Mouse (Mus musculus): Measurements from ENCODE around the gene Mrpl38.
"Not testable (repeated sequence)": the region's sequence is repeated elsewhere in the genome, so short reads cannot be mapped to it uniquely, and the experiment has no call there.

Gene Mrpl38

GRCm38 (mm10) chr11:116121731-116122245, 16.9 kb downstream of the Mrpl38 start:
- in situ Hi-C loops (cut with MboI; ENCODE audit: low pct_unique_long_range_greater_than_20kb in 1 of 2, low sequenced_read_pairs in 2 of 2, unreplicated experiment in 1 of 2), result not testable (repeated sequence)

GRCm38 (mm10) chr11:116117819-116118218, 20.8 kb downstream of the Mrpl38 start:
- in situ Hi-C loops (cut with MboI; ENCODE audit: low pct_unique_long_range_greater_than_20kb in 1 of 2, low sequenced_read_pairs in 2 of 2, unreplicated experiment in 1 of 2), result no loop called here

GRCm38 (mm10) chr11:116117241-116117640, 21.4 kb downstream of the Mrpl38 start:
- in situ Hi-C loops (cut with MboI; ENCODE audit: low pct_unique_long_range_greater_than_20kb in 1 of 2, low sequenced_read_pairs in 2 of 2, unreplicated experiment in 1 of 2), result no loop called here

- in situ Hi-C loops (cut with MboI; ENCODE audit: low pct_unique_long_range_greater_than_20kb in 1 of 2, low sequenced_read_pairs in 2 of 2, unreplicated experiment in 1 of 2), result no loop called here
Observed at GRCm38 (mm10) chr11:116111611-116112203, 27.0 kb downstream of the Mrpl38 start.

- in situ Hi-C loops (cut with MboI; ENCODE audit: low pct_unique_long_range_greater_than_20kb in 1 of 2, low sequenced_read_pairs in 2 of 2, unreplicated experiment in 1 of 2), result no loop called here
Observed at GRCm38 (mm10) chr11:116111067-116111466, 27.6 kb downstream of the Mrpl38 start.

GRCm38 (mm10) chr11:116110540-116110939, 28.1 kb downstream of the Mrpl38 start:
- in situ Hi-C loops (cut with MboI; ENCODE audit: low pct_unique_long_range_greater_than_20kb in 1 of 2, low sequenced_read_pairs in 2 of 2, unreplicated experiment in 1 of 2), result no loop called here

- in situ Hi-C loops (cut with MboI; ENCODE audit: low pct_unique_long_range_greater_than_20kb in 1 of 2, low sequenced_read_pairs in 2 of 2, unreplicated experiment in 1 of 2), result no loop called here
Observed at GRCm38 (mm10) chr11:116110131-116110530, 28.5 kb downstream of the Mrpl38 start.

- in situ Hi-C loops (cut with MboI; ENCODE audit: low pct_unique_long_range_greater_than_20kb in 1 of 2, low sequenced_read_pairs in 2 of 2, unreplicated experiment in 1 of 2), result no loop called here
Observed at GRCm38 (mm10) chr11:116109441-116110081, 29.1 kb downstream of the Mrpl38 start.

GRCm38 (mm10) chr11:116108464-116109137, 30.1 kb downstream of the Mrpl38 start:
- in situ Hi-C loops (cut with MboI; ENCODE audit: low pct_unique_long_range_greater_than_20kb in 1 of 2, low sequenced_read_pairs in 2 of 2, unreplicated experiment in 1 of 2), result no loop called here

GRCm38 (mm10) chr11:116107777-116108285, 30.8 kb downstream of the Mrpl38 start:
- in situ Hi-C loops (cut with MboI; ENCODE audit: low pct_unique_long_range_greater_than_20kb in 1 of 2, low sequenced_read_pairs in 2 of 2, unreplicated experiment in 1 of 2), result no loop called here

GRCm38 (mm10) chr11:116106963-116107776, 31.5 kb downstream of the Mrpl38 start:
- in situ Hi-C loops (cut with MboI; ENCODE audit: low pct_unique_long_range_greater_than_20kb in 1 of 2, low sequenced_read_pairs in 2 of 2, unreplicated experiment in 1 of 2), result no loop called here

- in situ Hi-C loops (cut with MboI; ENCODE audit: low pct_unique_long_range_greater_than_20kb in 1 of 2, low sequenced_read_pairs in 2 of 2, unreplicated experiment in 1 of 2), result no loop called here
Observed at GRCm38 (mm10) chr11:116106154-116106962, 32.3 kb downstream of the Mrpl38 start.

GRCm38 (mm10) chr11:116105065-116105464, 33.6 kb downstream of the Mrpl38 start:
- in situ Hi-C loops (cut with MboI; ENCODE audit: low pct_unique_long_range_greater_than_20kb in 1 of 2, low sequenced_read_pairs in 2 of 2, unreplicated experiment in 1 of 2), result no loop called here

GRCm38 (mm10) chr11:116104006-116104646, 34.5 kb downstream of the Mrpl38 start:
- in situ Hi-C loops (cut with MboI; ENCODE audit: low pct_unique_long_range_greater_than_20kb in 1 of 2, low sequenced_read_pairs in 2 of 2, unreplicated experiment in 1 of 2), result no loop called here

- in situ Hi-C loops (cut with MboI; ENCODE audit: low pct_unique_long_range_greater_than_20kb in 1 of 2, low sequenced_read_pairs in 2 of 2, unreplicated experiment in 1 of 2), result no loop called here
Observed at GRCm38 (mm10) chr11:116103572-116103971, 35.1 kb downstream of the Mrpl38 start.

- in situ Hi-C loops (cut with MboI; ENCODE audit: low pct_unique_long_range_greater_than_20kb in 1 of 2, low sequenced_read_pairs in 2 of 2, unreplicated experiment in 1 of 2), result no loop called here
Observed at GRCm38 (mm10) chr11:116102472-116102871, 36.2 kb downstream of the Mrpl38 start.

- in situ Hi-C loops (cut with MboI; ENCODE audit: low pct_unique_long_range_greater_than_20kb in 1 of 2, low sequenced_read_pairs in 2 of 2, unreplicated experiment in 1 of 2), result no loop called here
Observed at GRCm38 (mm10) chr11:116101931-116102381, 36.7 kb downstream of the Mrpl38 start.

Data from mouse embryonic stem cell (cell line).